Mouse (Mus musculus) testis, adult 2 months (tissue): ENCODE measurements at regions not wholly inside any gene's neighbourhood (a gene's known extent, or its start where the extent isn't known, plus 50 kb on each side); places are given as distances from the start of the nearest gene placed in this dataset.

Experiments
- CTCF ChIP-seq: fragments of 200-500 bp; IDR thresholded peaks from 2 replicates; pipeline ENCODE4 v1.5.1; 2012; ENCODE audit warnings: low read depth, mild to moderate bottlenecking, inconsistent platforms, low read length, moderate library complexity; ENCODE audit not compliant: control insufficient read depth, insufficient read depth, insufficient replicate concordance
- POLR2A ChIP-seq: fragments of 200-500 bp; IDR thresholded peaks from 2 replicates; pipeline ENCODE4 v1.6.1; 2012; ENCODE audit warnings: low read depth, mild to moderate bottlenecking, inconsistent platforms, low read length, moderate library complexity; ENCODE audit not compliant: control insufficient read depth

GRCm38 (mm10) chr1:88584515-88585033 lies 74.7 kb upstream of the Glrp1 start:
- TF ChIP-seq POLR2A, result no peak
- TF ChIP-seq CTCF, result no peak
